Mouse (Mus musculus) CH12.LX (cell line): ENCODE data around the gene Lix1l.

ENCODE experiments used
- CTCF ChIP-seq, 2 experiments: IDR thresholded peaks in 1 of 2; conservative IDR thresholded peaks in 1 of 2; 2 replicates each; pipeline ENCODE4 v1.5.1; 2011 to 2012; ENCODE audit warnings: low read depth in 2 of 2, low read length in 2 of 2, improper control_type of control experiment in 1 of 2, inconsistent platforms in 1 of 2, mild to moderate bottlenecking in 1 of 2, moderate library complexity in 1 of 2
- E2F4 ChIP-seq: IDR thresholded peaks from 2 replicates; pipeline ENCODE4 v1.6.1; 2011; ENCODE audit warnings: low read depth, low read length, improper control_type of control experiment; ENCODE audit not compliant: insufficient replicate concordance
- ETS1 ChIP-seq: conservative IDR thresholded peaks from 2 replicates; pipeline ENCODE4 v1.6.1; 2012; ENCODE audit warnings: low read depth, mild to moderate bottlenecking, inconsistent platforms, low read length, improper control_type of control experiment, moderate library complexity
- KAT2A ChIP-seq: IDR thresholded peaks from 2 replicates; pipeline ENCODE4 v1.6.1; 2012; ENCODE audit warnings: low read length, improper control_type of control experiment, inconsistent platforms; ENCODE audit not compliant: insufficient replicate concordance
- MAFK ChIP-seq: IDR thresholded peaks from 2 replicates; pipeline ENCODE4 v1.6.1; 2011; ENCODE audit warnings: low read length, improper control_type of control experiment; ENCODE audit not compliant: insufficient replicate concordance
- MAX ChIP-seq: IDR thresholded peaks from 2 replicates; pipeline ENCODE4 v1.6.1; 2011; ENCODE audit warnings: low read length, improper control_type of control experiment
- MAZ ChIP-seq: IDR thresholded peaks from 2 replicates; pipeline ENCODE4 v1.6.1; 2012; ENCODE audit warnings: low read depth, mild to moderate bottlenecking, inconsistent platforms, low read length, improper control_type of control experiment, moderate library complexity
- MXI1 ChIP-seq: IDR thresholded peaks from 2 replicates; pipeline ENCODE4 v1.6.1; 2011; ENCODE audit warnings: mild to moderate bottlenecking, low read depth, low read length, improper control_type of control experiment
- TCF12 ChIP-seq: IDR thresholded peaks from 2 replicates; pipeline ENCODE4 v1.6.1; 2014; ENCODE audit warnings: low read depth, mild to moderate bottlenecking, inconsistent platforms, low read length, improper control_type of control experiment
- USF2 ChIP-seq: conservative IDR thresholded peaks from 2 replicates; pipeline ENCODE4 v1.6.1; 2011; ENCODE audit warnings: low read depth, low read length, improper control_type of control experiment

GRCm38 (mm10) chr3:96602704-96603084 is 1.7 kb downstream of the Lix1l start:
- TF ChIP-seq E2F4 (no peak), CTCF (conservative IDR thresholded peaks at IDR 0.05 in 1 of 2, IDR thresholded peaks at IDR 0.05 in 1 of 2; ENCODE audit: low read depth in 2 of 2, low read length in 2 of 2) (no peak), MAZ (no peak), TCF12 (no peak), KAT2A (no peak), USF2 (no peak), MAX (no peak), MAFK (no peak), ETS1 (no peak), MXI1 (no peak)
